Mouse (Mus musculus): ENCODE measurements around the gene Gm1527. TPM values are rescaled to one million over a fixed set of nuclear protein-coding genes. Genes with fewer than 3 reads are reported as not detected.

Gm1527 gene
- polyA plus RNA-seq, 1 experiment from 2014 or later: not detected

Other genes starting within 250 kb of the Gm1527 start
- 0.19 TPM in 1 of 2 replicates, not detected in the other for gene Slc2a2, start 194.7 kb upstream of the Gm1527 start, polyA plus RNA-seq (2014; fragmentation: Nextera tagmentation; extraction: Ambion mirVana)
- 11.9 and 15.0 TPM in 2 replicates for gene Eif5a2, start 111.3 kb upstream of the Gm1527 start, polyA plus RNA-seq (2014; fragmentation: Nextera tagmentation; extraction: Ambion mirVana)
- gene Rpl22l1, start 87.2 kb upstream of the Gm1527 start, polyA plus RNA-seq (2014; fragmentation: Nextera tagmentation; extraction: Ambion mirVana): 267 and 312 TPM in 2 replicates
- 6.7 and 7.7 TPM in 2 replicates for gene Egfem1, start 189.4 kb downstream of the Gm1527 start, polyA plus RNA-seq (2014; fragmentation: Nextera tagmentation; extraction: Ambion mirVana)